Mouse (Mus musculus): Measurements from ENCODE around the gene Aifm2.

- TF ChIP-seq POLR2A (IDR thresholded peaks at IDR 0.05; ENCODE audit: insufficient read depth, low read depth, low read length) (no peak), EP300 (IDR thresholded peaks at IDR 0.05; ENCODE audit: insufficient read depth, low read depth, low read length) (no peak), CTCF (IDR thresholded peaks at IDR 0.05) (no peak)
Observed at GRCm38 (mm10) chr10:61713601-61714000, 1.5 kb upstream of the Aifm2 start.
